Mouse (Mus musculus) megakaryocyte, embryonic 14.5 days (primary cell): ENCODE measurements around the gene Astl.

Source experiments
- FLI1 ChIP-seq: IDR thresholded peaks from 2 replicates; pipeline ENCODE4 v1.6.1; 2012; ENCODE audit warnings: low read length, inconsistent platforms, mixed read lengths
- GATA1 ChIP-seq: IDR thresholded peaks from 3 replicates; pipeline ENCODE4 v1.6.1; 2012; ENCODE audit warnings: mixed read lengths, low read length, inconsistent platforms, borderline replicate concordance

- TF ChIP-seq GATA1 (no peak), FLI1 (no peak)
Measured at GRCm38 (mm10) chr2:127379250-127379649, 40.8 kb downstream of the Astl start.
